Mouse (Mus musculus) forelimb bud, embryonic 11.5 days (tissue): Measurements from ENCODE around the gene Ankdd1b.

Experiments
- DNase-seq: peaks from one replicate; pipeline ENCODE4 v3.0.0-alpha.2; 2012; ENCODE audit warnings: low read depth, low spot score

Ankdd1b gene

DNA sequence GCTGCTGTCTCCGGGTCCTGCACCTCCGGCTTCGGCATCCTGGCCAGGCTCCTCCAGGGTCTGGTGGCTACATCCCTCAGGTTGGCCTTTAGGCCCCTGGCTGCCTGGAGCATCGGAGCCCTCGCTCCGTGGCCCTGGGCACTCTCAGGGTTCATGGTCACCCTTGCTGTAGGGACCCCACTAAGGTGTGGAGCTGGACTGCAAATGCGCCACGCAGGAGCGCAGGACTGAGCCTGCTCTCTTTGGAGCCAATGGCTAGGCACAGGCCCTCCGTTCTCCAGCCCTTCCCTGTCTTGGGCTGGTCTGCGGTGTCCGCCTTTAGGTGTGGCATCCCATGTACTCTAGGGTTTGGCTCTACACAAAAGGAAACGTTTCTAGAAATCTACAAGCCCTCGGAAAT, at the start of gene Ankdd1b:
Gene Ankdd1b, minus strand, starts transcription at position 242 of the 400 bp plus-strand sequence.
- no peak for DNase-seq

DNA sequence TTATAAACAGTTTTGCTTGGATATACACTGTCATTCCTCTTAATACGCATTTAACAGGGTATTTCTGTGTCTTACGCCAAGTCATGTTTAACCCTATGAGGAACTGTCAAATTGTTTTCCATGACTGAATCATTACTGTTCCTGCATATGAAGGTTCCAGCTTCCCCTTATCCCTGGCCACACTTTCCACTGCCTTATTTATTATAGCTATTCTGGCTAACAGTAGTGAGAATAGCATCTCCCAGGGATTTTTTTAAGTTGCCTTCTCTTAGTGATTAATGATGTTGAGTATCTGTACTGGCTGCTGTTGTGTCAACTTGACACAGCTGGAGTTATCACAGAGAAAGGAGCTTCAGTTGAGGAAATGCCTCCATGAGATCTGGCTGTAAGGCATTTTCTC, 46.3 kb upstream of the Ankdd1b start:
- no peak for DNase-seq

DNA sequence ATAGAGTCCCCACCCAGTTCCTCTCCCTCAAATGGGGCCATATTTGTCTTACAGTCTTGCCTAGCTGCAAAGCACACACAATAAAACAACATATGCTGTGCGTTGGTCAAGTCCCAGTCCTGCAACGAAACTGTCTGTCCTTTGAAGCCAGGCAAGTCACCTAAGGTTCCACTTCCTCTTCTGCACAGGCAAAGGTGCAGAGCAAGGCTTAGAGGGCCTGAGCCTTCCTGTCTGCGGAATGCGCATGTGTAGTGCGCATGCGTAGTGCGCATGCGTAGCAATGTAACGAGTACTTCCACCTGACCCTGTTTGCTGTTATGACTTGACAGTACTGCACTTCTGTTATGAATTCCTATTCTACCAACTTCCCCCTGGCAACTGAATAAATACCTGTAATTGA, 45.3 kb upstream of the Ankdd1b start:
- DNase-seq, result no peak

DNA sequence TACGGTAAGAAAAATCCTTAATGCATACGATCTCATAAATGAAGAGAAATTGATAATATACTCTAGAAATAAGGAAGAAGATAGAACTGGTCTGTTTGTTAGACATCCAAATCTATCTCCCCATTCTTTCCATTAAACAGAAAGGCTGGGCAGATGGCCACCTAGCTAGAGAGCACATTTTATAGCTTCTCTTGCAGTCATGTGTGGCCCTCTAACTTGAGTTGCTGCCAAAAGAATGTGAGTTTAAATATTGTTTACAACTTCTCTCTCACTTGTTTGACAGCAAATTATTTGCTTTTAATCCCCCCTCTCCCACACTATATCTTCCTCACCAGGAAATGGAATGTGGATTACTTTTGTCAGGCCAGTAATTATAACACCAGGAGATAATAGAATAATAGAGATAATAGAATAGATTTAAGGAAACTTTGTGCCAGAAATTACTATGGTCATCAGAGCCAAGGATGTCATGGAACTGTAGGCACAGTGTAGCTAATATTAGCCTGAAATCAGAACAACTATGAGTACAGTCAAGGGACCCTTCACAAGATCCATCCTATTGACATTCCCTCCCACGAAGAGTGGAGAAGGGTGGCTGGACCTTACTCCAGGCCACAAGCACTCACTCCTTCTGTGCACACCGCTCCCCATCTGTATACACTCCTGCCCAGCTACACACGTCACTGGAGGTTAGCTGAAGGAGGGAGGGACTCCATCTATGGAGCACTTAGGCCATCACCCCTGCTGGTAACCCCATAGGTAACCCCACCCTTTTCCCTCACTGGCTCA, 43.4 kb upstream of the Ankdd1b start:
- no peak for DNase-seq

DNA sequence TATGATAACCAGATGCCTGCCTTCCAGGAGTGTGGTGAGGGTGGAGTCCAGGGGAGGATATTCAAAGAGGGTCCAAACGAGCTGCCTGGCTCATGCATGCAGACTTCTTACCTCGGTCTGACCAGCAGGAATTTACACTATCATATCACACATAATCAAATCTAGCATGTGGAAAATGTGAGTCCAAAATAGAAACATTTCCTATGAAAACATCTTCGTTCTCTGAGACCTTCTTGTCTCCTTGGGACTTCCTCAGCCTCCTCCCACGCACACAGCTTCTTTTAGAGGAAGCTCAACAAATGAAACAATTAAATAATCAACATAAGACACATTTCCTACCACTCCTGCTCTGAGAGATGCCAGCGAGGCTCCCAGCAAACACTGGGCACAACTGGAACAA, 40.9 kb upstream of the Ankdd1b start:
- peak; percentile 19 for DNase-seq

DNA sequence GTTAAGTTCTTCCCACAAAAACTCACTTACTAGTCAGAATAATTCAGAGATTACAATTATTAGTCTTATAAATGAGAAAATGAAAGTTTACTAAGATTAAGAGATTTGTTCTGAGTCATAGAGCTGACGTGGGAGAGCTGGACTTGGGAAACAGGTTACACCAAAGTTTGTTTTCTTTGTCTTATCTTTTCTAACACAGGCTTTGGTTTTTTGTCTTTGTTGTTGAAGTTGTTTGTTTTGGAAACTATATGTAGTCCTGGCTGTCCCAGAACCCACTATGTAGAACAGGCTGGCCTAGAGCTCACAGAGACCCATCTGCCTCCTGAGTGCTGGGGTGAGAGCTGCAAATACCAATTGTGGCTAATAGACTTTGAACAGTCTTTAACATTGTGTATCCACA, 40.3 kb upstream of the Ankdd1b start:
- DNase-seq, result no peak

DNA sequence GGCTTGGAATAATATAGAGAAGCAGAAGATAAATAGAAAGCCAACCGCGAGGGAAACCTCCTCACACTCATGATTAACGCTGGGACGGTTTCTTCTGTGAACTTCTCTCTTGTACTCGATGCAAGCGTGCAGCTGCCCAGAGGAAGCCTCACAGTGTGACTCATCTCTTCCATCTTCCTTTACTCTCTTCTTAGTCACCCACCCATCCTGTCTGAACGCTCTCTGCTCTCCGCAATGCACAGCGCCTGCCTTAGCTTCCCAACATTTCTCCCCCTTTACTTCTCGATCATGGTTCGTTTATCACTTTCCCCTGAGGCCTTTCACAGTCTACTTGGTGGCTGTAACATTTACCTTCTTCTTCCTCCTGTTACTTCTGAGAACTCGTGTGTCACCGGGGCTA, 39.6 kb upstream of the Ankdd1b start:
- no peak for DNase-seq

DNA sequence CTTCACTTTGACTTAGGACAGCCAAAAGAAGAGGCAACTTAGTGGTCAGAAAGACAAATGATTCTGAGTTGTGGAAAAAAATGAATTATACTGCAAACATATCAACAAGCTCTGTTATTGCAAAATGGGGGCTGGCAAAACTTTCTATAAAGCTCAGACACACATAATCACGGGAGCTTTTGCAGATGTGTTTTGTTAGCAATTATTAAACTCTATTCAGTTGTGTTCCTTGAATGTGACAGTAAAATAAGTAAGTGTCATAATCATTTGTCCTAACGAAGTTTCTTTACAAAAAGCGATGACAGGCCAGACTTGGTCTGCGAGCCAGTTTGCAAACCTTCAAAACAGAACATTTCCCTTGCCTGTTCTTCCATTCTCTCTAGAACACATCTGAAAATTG, 36.5 kb upstream of the Ankdd1b start:
- no peak for DNase-seq

DNA sequence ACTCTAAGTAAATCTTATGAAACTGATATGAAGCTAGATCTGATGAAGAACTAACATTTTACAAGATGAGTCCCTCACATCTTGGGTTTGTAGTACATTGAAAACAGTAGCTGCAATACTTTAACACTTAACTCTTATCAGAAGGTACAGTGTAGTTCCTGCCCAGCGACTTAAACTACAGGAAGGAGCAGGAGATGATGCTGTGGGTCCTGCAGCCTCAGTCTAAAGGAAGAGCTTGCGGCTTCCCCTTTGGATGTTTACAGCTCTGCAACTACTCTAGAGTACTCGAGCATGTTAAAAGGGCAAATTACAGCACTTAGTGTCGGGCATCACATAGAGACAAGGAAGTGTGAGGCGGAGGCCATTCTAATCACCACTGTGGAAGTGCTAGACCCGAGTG, 35.3 kb upstream of the Ankdd1b start:
- no peak for DNase-seq

DNA sequence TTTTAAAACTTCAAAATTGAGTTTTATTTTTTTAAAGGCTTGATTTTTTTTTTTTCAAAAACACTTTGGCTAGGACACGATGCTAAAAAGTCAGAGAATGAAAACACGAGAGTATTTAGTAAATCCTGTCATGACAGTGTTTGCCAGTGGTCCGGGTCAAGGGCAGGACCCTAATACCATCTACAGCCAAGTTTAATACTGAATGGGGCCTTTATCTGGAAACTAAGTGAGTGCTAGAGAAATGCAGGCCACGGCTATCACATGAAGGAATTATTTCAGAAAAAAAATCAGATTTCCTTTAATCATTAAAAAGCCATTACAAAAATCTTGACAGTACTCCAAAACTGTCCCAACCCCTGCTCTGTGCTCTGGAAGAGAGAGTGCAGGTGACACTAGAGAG, 34.7 kb upstream of the Ankdd1b start:
- DNase-seq, result no peak

DNA sequence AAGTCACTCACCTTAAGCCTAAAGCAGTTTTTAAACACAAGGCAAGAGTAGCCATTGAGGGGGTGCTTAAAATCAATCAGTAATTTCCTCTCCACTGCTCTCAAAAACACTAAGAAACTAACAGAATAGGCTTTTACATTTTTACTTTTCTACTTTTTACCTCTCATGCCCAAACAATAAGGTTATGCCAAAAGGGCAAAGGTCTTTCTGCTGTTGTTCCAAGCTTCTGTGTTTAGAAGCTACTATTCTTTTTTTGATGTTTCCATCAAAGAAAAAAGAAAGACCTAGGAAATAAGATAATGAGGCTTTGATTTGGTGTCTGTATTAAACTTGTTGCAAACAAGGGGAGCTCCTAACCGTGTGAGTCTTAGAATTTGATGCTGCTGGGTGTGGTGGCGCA, 28.9 kb upstream of the Ankdd1b start:
- no peak for DNase-seq

DNA sequence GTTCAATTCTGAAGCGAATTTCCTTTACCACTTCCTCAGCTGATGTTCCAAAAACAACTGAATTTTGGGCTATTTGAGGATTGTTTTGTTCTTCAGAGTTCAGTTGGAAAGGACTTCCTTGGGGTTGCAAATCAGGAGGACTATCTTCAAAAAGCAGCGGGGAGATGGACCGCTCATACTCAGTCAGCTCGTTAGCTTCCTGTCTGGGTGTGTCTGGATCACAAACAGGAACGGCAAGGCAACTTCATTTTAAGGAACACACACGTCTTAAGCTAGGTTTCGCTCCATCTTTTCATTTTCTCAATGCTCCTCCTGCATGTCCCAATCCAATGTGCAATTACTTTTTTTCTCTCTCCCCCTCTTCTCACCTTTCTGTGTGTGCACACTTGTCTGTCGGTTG, 25.6 kb upstream of the Ankdd1b start:
- no peak for DNase-seq

DNA sequence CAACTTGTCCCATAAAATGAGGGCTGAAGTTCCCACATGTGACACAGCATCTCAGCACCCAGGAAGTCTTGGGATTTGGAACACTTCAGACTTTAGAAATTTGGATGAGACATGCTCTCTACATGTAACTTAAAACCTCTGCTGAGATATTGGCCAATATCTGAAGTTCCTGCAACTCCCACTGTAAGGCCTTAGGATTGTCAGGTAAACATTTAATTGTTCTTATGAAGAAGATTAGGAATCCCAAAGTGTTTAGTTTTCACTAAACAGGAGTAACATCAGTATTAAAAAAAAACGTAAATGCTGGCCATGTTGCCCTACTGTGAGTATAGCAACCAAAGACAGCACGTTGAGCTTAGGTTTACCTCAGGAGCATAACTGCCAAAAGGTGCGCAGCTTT, 19.4 kb upstream of the Ankdd1b start, which contains the start of gene Gm17622:
Gene Gm17622, plus strand, starts transcription at position 301 of the 400 bp plus-strand sequence.
- no peak for DNase-seq

DNA sequence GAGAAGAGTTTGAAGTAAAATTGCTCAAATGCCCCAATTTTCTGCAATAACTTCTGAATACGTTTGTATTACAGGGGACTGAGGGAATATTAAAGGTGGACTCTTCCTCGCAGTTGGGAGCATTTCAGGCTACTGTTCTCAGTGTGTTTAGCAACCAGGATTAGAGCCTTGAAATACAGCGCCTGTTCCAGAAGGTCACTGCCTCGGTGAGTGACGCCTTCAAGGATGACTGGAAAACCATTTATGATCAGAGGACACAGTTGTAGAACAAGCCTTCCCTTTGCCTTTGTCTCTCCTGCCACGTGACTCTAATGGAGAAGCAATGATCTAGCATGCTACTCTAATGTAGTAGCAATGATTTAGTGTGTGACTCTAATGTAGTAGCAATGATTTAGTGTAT, 17.0 kb upstream of the Ankdd1b start:
- DNase-seq, result no peak

DNA sequence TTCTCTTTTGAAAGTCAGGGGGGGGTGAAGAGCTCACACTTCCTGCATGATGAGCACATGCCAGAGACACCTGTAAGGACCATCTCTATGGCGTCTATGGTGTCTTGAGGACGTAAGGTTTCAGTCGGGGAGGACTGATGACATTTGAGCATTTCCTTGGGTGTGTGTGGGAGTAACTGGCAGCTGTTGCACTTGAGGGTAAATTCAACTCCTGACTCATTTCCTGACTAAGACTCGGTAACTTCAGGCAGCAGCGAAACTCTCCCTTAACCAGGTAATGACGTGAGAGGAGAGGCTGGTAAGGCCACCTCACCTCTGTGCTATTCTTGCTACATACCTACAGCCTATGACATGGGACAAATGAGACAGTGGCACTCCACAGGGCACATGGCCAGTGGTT, 16.2 kb upstream of the Ankdd1b start:
- DNase-seq, result no peak

DNA sequence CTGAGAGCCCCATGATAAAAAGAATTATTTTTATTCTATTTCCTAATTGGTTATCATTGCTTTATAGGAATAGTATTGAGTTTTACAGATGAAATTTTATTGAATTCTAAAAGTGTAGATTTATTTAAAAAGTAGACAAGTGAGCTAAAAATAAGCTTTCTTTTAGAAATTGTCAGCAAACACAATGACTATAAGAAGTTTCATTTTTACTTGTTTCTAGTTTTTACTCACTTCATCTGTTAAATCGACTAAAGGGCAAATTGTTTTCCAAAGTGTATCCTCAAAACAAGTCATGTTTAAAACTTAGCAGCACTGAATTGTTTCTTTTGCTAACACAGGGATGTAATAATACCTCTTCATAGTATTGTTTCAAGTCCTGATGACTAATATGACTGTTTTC, 8.0 kb upstream of the Ankdd1b start:
- DNase-seq, result no peak

DNA sequence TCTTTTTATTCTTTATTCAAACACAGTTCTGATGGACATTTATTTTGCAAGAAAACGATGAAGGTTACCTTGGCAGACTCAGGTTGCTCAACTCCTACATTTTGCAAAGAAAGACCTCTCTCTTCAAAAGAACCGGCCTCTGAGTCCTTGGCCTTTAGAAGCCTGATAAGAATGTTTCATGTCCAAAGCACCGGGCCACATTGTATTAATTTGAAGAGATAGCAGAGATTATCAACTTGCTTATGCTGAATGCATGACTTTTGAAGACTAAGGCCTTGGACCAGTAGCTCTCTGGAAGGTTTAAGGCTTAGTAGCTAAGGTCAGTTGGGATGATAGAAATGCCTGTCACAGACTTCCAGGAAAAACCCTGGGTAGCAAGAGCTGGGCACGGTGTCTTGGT, 6.2 kb upstream of the Ankdd1b start:
- DNase-seq, result no peak

DNA sequence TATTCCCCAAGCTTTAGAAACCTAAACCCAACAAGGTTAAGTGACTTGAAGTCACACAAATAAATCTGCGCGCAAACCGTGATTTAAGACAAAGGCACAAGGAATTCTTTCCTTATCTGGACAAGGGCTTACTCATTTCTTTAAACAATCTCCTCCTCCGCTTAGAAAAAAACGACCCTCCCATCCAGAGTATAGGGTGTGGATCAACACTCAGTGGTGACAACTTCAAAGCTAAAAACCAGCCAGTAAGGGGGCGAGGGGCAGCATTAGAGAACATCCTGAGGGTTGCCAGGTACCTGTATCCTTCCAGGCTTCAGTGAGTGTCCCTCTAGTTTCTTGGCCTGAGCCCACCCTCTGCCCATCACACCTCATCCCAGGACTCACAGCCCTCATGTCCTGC, 442 bp downstream of the Ankdd1b start:
- no peak for DNase-seq

DNA sequence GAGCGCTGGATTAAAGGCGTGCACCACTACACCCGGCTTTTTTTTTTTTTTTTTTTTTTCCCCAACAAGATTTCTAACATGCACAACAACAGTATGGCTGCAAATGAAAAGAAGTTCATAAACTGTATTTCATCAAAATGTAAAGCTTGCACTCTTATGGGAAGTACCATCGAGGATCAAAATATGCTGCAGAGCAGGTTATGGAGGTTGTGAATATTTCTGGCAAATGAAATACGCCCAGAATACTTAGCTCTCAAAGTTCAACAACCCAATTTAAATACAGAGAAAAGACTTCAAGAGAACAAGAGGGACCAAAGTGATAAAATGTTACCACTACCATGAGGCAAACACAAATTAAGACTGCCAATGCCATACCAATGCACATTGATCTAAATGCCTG, 2.3 kb downstream of the Ankdd1b start:
- DNase-seq, result no peak

DNA sequence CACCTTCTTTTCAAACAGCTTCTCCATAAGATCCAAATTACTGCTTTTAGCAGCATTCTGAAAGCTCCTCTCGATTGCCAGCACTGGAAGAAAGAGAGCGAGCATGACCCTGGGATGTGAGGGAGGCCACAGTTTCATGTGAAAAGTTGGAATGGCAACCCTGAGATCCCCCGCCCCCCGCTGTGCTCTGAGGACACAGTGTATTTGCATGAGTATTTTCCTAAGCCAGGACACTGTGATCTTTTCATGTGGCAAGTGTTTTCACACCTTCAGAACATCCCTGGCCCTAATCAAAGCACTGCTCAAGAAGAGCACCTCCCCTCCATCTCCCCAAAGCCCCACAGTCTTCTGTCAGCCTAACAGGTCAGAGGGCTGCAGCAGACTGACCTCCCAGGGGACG, 5.7 kb downstream of the Ankdd1b start:
- DNase-seq, result no peak

DNA sequence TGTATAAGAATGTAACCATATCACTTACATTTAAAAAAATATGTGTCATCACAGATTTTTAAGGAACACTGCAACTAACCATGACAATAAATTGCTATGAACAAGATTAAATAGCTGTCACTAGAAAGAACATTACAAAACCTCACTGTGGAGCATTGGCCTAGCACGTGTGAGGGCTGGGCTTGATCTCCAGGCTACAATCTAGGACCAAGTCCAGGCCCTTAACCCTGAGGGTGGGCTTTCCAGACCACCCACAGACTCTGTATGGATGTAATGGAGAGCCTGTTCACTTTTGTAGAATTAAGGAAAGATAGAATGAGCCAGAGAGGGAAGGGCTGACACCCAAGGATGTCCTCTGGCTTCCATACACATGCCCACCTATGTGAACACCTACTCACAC, 8.4 kb downstream of the Ankdd1b start:
- no peak for DNase-seq

DNA sequence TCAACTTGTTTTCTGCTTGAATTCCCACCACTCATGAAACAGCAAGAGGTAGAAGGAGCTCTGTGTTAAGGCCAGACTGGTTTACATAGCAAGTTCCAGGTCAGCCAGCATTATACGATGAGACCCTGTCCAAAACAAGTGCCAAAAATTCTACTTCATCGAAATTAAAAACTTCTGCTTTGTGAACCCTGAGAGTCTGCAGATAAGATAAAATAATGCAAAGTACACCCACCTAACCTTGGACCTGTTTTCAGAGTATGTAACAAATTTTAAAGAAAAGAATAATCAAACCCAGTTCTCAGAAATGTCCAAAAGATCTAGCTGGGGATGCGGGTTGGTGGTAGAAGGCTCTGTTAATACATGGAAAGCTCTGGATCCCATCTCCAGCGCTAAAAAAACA, 12.4 kb downstream of the Ankdd1b start:
- DNase-seq, result no peak

DNA sequence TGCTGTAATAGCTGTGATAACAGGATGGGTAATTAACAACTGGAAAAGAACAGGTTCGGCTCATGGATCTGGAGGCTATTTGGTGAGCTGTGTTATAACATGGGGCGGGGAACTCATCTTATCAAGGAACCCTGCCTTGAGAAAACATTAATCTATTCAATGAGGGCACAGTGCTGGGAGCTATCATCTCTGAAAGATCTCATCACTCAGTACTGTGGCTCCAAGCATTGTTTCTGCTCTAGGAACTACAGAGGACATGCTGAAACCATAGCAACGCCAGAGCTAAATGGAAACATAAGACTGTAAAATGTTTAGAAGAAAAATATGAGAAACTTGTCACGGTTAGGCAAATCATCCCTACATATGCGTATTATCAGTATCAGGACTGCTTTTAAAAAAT, 13.0 kb downstream of the Ankdd1b start:
- DNase-seq, result no peak

DNA sequence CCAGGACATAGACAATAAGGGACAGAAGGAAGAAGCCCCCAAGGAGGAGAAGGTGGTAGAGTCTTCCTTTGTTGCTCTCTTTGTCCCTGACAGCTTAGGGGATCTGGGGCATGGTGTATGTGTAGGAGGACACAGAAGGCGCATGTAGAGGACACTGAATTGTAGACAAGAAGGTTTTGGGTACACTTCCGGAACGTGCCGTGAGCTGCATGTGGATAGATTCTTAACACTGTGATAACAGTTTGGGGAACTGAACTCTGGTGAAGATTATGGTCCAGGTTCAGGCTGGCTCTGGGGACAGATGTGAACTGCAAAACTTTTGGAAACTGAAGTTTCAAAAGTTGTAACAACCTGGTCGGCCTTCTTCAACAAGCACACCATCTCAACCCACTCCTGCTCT, 13.4 kb downstream of the Ankdd1b start:
- DNase-seq, result no peak
